Mouse (Mus musculus): ENCODE results near the gene Eef1e1. TPM values are rescaled to one million over a fixed set of nuclear protein-coding genes. Genes with fewer than 3 reads are reported as not detected.
A peak's percentile ranks its signal among the peaks of the same experiment; 100 is the strongest.

The Eef1e1 gene
- polyA plus RNA-seq, 1 experiment from 2014 or later = 117 TPM

GRCm38 (mm10) chr13:38659524-38660136, 772 bp upstream of the Eef1e1 start:
- H3K9ac ChIP-seq (ENCODE audit: low read depth, low read length) = 0 out of 2 replicates have a peak overlapping the region, but pooled peaks have one; percentile 20
- no peaks in the 10 kb centered on the region for H3K27me3 ChIP-seq (replicated peaks; ENCODE audit: control insufficient read depth, insufficient read depth, low read length)
- H3K4me1 ChIP-seq (replicated peaks; ENCODE audit: control insufficient read depth, insufficient read depth, low read length) = peaks cover 8% of the 10 kb centered on the region
- H3K4me3 ChIP-seq (ENCODE audit: low read depth, low read length) = no peak overlapping the region
- no peak overlapping the region; the same call in 1 of the 2 replicates for H3K27ac ChIP-seq (ENCODE audit: low read depth, low read length)
- WGBS = 72% methylated on average over 12 of the region's 12 CpGs
- H3K4me2 ChIP-seq = peak overlapping the region; percentile 52
- peaks cover 12% of the 10 kb centered on the region for H3K36me3 ChIP-seq (ENCODE audit: control insufficient read depth, insufficient read depth, low read length)
- peaks cover 2% of the 10 kb centered on the region; the same call in 1 of the 2 replicates for H3K9me3 ChIP-seq (ENCODE audit: control insufficient read depth, low read length)
- DNase-seq (ENCODE audit: low spot score) (no peak), ATAC-seq (replicated peaks; ENCODE audit: low FRiP score) (no peak)

- Histone ChIP-seq H3K27ac (ENCODE audit: low read depth, low read length) (no peak overlapping the region), H3K9me3 (ENCODE audit: control insufficient read depth, low read length) (peaks cover 2% of the 10 kb centered on the region; the same call in 1 of the 2 replicates), H3K4me2 (peak overlapping the region; percentile 86), H3K9ac (ENCODE audit: low read depth, low read length) (peak overlapping the region; percentile 97), H3K4me3 (ENCODE audit: low read depth, low read length) (peak overlapping the region; percentile 97), H3K4me1 (replicated peaks; ENCODE audit: control insufficient read depth, insufficient read depth, low read length) (peaks cover 8% of the 10 kb centered on the region; the same call in 1 of the 2 replicates), H3K36me3 (ENCODE audit: control insufficient read depth, insufficient read depth, low read length) (peaks cover 28% of the 10 kb centered on the region), H3K27me3 (replicated peaks; ENCODE audit: control insufficient read depth, insufficient read depth, low read length) (no peaks in the 10 kb centered on the region)
- ATAC-seq (replicated peaks; ENCODE audit: low FRiP score) (no peak), DNase-seq (ENCODE audit: low spot score) (no peak)
- 11% methylated on average over 4 of the region's 4 CpGs for WGBS
These were observed 993 bp downstream of the Eef1e1 start for GRCm38 (mm10) chr13:38657865-38658264.

GRCm38 (mm10) chr13:38650292-38650691, 8.6 kb downstream of the Eef1e1 start:
- DNase-seq (ENCODE audit: low spot score) (no peak), ATAC-seq (replicated peaks; ENCODE audit: low FRiP score) (no peak)
- Histone ChIP-seq H3K36me3 (ENCODE audit: control insufficient read depth, insufficient read depth, low read length) (peaks cover 72% of the 10 kb centered on the region), H3K27ac (ENCODE audit: low read depth, low read length) (no peak overlapping the region), H3K4me2 (no peak overlapping the region), H3K27me3 (replicated peaks; ENCODE audit: control insufficient read depth, insufficient read depth, low read length) (no peaks in the 10 kb centered on the region), H3K9ac (ENCODE audit: low read depth, low read length) (no peak overlapping the region), H3K9me3 (ENCODE audit: control insufficient read depth, low read length) (no peaks in the 10 kb centered on the region), H3K4me1 (replicated peaks; ENCODE audit: control insufficient read depth, insufficient read depth, low read length) (no peaks in the 10 kb centered on the region), H3K4me3 (ENCODE audit: low read depth, low read length) (no peak overlapping the region)
- WGBS = 95% methylated on average over 4 of the region's 4 CpGs

- Histone ChIP-seq H3K27ac (ENCODE audit: low read depth, low read length) (no peak overlapping the region), H3K4me2 (no peak overlapping the region), H3K36me3 (ENCODE audit: control insufficient read depth, insufficient read depth, low read length) (peaks cover 73% of the 10 kb centered on the region), H3K9me3 (ENCODE audit: control insufficient read depth, low read length) (no peaks in the 10 kb centered on the region), H3K4me3 (ENCODE audit: low read depth, low read length) (no peak overlapping the region), H3K4me1 (replicated peaks; ENCODE audit: control insufficient read depth, insufficient read depth, low read length) (no peaks in the 10 kb centered on the region), H3K27me3 (replicated peaks; ENCODE audit: control insufficient read depth, insufficient read depth, low read length) (no peaks in the 10 kb centered on the region), H3K9ac (ENCODE audit: low read depth, low read length) (no peak overlapping the region)
- peak; percentile 14 for DNase-seq (ENCODE audit: low spot score)
- no peak for ATAC-seq (replicated peaks; ENCODE audit: low FRiP score)
- 82% methylated on average over 4 of the region's 4 CpGs for WGBS
These were observed 9.8 kb downstream of the Eef1e1 start for GRCm38 (mm10) chr13:38649069-38649468.

- H3K4me2 ChIP-seq = no peak overlapping the region
- no peak overlapping the region for H3K9ac ChIP-seq (ENCODE audit: low read depth, low read length)
- no peak for ATAC-seq (replicated peaks; ENCODE audit: low FRiP score)
- no peaks in the 10 kb centered on the region for H3K4me1 ChIP-seq (replicated peaks; ENCODE audit: control insufficient read depth, insufficient read depth, low read length)
- no peak for DNase-seq (ENCODE audit: low spot score)
- no peaks in the 10 kb centered on the region for H3K9me3 ChIP-seq (ENCODE audit: control insufficient read depth, low read length)
- whole genome bisulfite sequencing = 85% methylated on average over 5 of the region's 5 CpGs
- no peak overlapping the region for H3K4me3 ChIP-seq (ENCODE audit: low read depth, low read length)
- no peaks in the 10 kb centered on the region for H3K27me3 ChIP-seq (replicated peaks; ENCODE audit: control insufficient read depth, insufficient read depth, low read length)
- no peak overlapping the region for H3K27ac ChIP-seq (ENCODE audit: low read depth, low read length)
- H3K36me3 ChIP-seq (ENCODE audit: control insufficient read depth, insufficient read depth, low read length) = peaks cover 29% of the 10 kb centered on the region
These were observed 17.4 kb downstream of the Eef1e1 start for GRCm38 (mm10) chr13:38641414-38641813.

- Histone ChIP-seq H3K9ac (ENCODE audit: low read depth, low read length) (no peak overlapping the region), H3K27ac (ENCODE audit: low read depth, low read length) (no peak overlapping the region), H3K36me3 (ENCODE audit: control insufficient read depth, insufficient read depth, low read length) (peaks cover 25% of the 10 kb centered on the region), H3K4me1 (replicated peaks; ENCODE audit: control insufficient read depth, insufficient read depth, low read length) (no peaks in the 10 kb centered on the region), H3K4me2 (no peak overlapping the region), H3K4me3 (ENCODE audit: low read depth, low read length) (no peak overlapping the region), H3K27me3 (replicated peaks; ENCODE audit: control insufficient read depth, insufficient read depth, low read length) (no peaks in the 10 kb centered on the region), H3K9me3 (ENCODE audit: control insufficient read depth, low read length) (no peaks in the 10 kb centered on the region)
- ATAC-seq (replicated peaks; ENCODE audit: low FRiP score) = no peak
- no peak for DNase-seq (ENCODE audit: low spot score)
- 95% methylated on average over 5 of the region's 5 CpGs for WGBS
These were observed 17.9 kb downstream of the Eef1e1 start for GRCm38 (mm10) chr13:38640961-38641360.

GRCm38 (mm10) chr13:38638694-38639093, 20.2 kb downstream of the Eef1e1 start:
- Histone ChIP-seq H3K36me3 (ENCODE audit: control insufficient read depth, insufficient read depth, low read length) (peaks cover 7% of the 10 kb centered on the region), H3K4me3 (ENCODE audit: low read depth, low read length) (no peak overlapping the region), H3K9me3 (ENCODE audit: control insufficient read depth, low read length) (no peaks in the 10 kb centered on the region), H3K4me1 (replicated peaks; ENCODE audit: control insufficient read depth, insufficient read depth, low read length) (peaks cover 5% of the 10 kb centered on the region), H3K27me3 (replicated peaks; ENCODE audit: control insufficient read depth, insufficient read depth, low read length) (no peaks in the 10 kb centered on the region), H3K27ac (ENCODE audit: low read depth, low read length) (no peak overlapping the region), H3K9ac (ENCODE audit: low read depth, low read length) (no peak overlapping the region), H3K4me2 (no peak overlapping the region)
- no peak for ATAC-seq (replicated peaks; ENCODE audit: low FRiP score)
- WGBS = 72% methylated on average over 11 of the region's 11 CpGs
- DNase-seq (ENCODE audit: low spot score) = no peak

- DNase-seq (ENCODE audit: low spot score) (peak; percentile 93), ATAC-seq (replicated peaks; ENCODE audit: low FRiP score) (peak; percentile 91)
- WGBS = under 1% methylated on average over 44 of the region's 44 CpGs
- Histone ChIP-seq H3K4me1 (replicated peaks; ENCODE audit: control insufficient read depth, insufficient read depth, low read length) (peaks cover 19% of the 10 kb centered on the region), H3K36me3 (ENCODE audit: control insufficient read depth, insufficient read depth, low read length) (no peaks in the 10 kb centered on the region), H3K4me2 (peak within 1 kb of the TSS; percentile 88), H3K9me3 (ENCODE audit: control insufficient read depth, low read length) (no peaks in the 10 kb centered on the region), H3K9ac (ENCODE audit: low read depth, low read length) (peak within 1 kb of the TSS; percentile 85), H3K27ac (ENCODE audit: low read depth, low read length) (peak within 1 kb of the TSS; percentile 95), H3K4me3 (ENCODE audit: low read depth, low read length) (peak within 1 kb of the TSS; percentile 74), H3K27me3 (replicated peaks; ENCODE audit: control insufficient read depth, insufficient read depth, low read length) (no peaks in the 10 kb centered on the region)
These were observed 24.0 kb downstream of the Eef1e1 start, which contains the start of gene Bloc1s5 for GRCm38 (mm10) chr13:38634800-38635269. Gene Bloc1s5 (minus strand): TSS chr13:38635109.

- Histone ChIP-seq H3K4me3 (ENCODE audit: low read depth, low read length) (peak overlapping the region; percentile 74), H3K27me3 (replicated peaks; ENCODE audit: control insufficient read depth, insufficient read depth, low read length) (no peaks in the 10 kb centered on the region), H3K4me1 (replicated peaks; ENCODE audit: control insufficient read depth, insufficient read depth, low read length) (peaks cover 19% of the 10 kb centered on the region), H3K36me3 (ENCODE audit: control insufficient read depth, insufficient read depth, low read length) (no peaks in the 10 kb centered on the region), H3K9ac (ENCODE audit: low read depth, low read length) (peak overlapping the region; percentile 85), H3K27ac (ENCODE audit: low read depth, low read length) (peak overlapping the region; percentile 95), H3K9me3 (ENCODE audit: control insufficient read depth, low read length) (no peaks in the 10 kb centered on the region), H3K4me2 (peak overlapping the region; percentile 88)
- peak; percentile 43 for DNase-seq (ENCODE audit: low spot score)
- peak; percentile 59 for ATAC-seq (replicated peaks; ENCODE audit: low FRiP score)
- under 1% methylated on average over 19 of the region's 19 CpGs for WGBS
These were observed 24.5 kb downstream of the Eef1e1 start for GRCm38 (mm10) chr13:38634256-38634799.
